Mouse (Mus musculus) spleen, postnatal 10 days (tissue): ENCODE measurements around the gene Rad51b.

Experiments used
- DNase-seq, 2 experiments: peaks; one replicate each; pipeline ENCODE4 v3.0.0; 2021 to 2022; ENCODE audit warnings: low spot score in 2 of 2

Rad51b gene

DNA sequence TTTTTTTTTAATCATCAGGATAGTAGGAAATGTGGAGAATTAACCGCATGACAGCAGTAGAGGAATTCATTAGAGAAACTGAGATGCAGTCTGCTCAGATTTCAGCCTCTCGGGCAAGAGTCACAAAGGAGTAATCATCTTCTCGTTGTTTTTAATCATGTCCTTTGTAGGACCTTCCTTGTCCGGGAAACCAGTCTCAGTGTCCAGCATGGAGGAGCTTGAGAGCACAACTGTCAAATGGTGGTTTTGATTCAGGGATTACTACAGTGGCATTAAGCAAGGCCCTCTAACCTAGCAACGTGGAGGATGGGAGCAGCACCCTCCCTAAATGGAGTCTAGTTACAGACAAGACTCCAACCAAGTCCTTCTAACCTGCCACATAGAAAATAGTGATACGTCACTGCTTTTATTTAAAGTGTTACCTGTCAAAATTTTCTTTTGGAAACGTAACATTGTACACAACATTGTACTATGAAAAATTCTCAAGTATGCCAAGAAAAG is 278.0 kb downstream of the Rad51b start:
- no peak for DNase-seq

GRCm38 (mm10) chr12:79577525-79577924 is 280.4 kb downstream of the Rad51b start:
- no peak for DNase-seq

DNA sequence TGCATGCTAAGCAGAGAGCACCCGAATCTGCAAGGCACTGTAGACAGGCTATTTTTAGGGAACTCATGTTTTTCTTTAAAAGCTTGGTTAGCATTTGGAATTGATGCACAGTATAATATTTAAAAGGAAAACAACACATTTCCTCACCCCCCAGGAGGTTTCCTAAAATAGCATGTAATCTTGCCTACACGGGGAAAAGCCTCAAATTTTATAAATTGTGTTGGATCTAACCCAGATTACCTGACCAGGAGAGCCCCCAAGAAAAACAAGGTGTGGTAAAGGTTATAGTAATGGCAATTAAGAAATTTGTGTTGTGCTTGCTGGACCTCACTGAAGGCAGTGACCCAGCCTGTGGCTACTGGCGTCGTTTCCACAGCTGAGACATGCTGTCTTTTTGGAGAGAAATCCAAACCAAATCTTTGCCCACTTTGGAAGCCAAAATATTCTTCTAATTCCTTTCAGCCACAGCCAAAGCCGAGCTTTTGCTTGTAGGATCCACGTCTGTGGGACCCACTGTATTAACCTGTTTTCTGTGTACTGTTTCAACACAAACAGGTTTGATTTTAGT is 282.0 kb downstream of the Rad51b start:
- DNase-seq: no peak

GRCm38 (mm10) chr12:79579837-79580236 is 282.8 kb downstream of the Rad51b start:
- no peak for DNase-seq

DNA sequence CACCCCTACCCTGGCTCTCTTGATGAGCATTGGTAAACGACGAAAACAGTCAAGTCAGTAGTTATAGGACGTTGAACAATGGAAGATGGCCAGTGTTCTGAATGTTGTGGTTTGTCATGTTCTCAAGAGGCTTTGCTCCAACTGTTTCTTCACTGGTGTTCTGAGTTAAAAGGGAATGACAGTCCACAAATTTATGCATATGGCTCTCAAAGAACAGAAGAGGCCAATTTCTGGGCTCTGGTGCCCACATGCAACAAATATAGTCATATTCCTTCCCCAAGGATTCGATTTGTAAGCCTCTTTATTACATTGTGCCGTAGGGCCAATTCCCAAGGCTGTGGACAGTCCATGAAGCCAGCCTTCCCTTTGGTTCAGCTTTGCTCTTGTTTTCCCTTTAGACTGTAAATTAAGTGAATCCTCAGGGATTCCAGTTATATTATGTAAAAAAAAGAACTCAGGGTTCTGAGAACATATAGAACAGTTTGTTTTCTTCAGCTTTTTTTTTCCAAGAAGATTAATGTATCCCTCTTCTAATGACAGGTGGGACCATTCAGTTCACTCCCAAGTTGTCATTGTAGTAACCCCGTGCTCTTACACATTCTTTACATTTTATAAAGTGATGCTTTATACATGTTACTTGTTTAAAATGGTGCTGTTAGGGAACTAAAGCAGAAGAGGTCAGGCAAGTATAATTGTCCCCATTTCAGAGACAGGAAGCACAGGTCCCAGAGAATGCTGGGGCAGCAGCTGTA is 287.6 kb downstream of the Rad51b start:
- DNase-seq: no peak

- DNase-seq: no peak
Observed at GRCm38 (mm10) chr12:79585336-79585735, 288.3 kb downstream of the Rad51b start.

DNA sequence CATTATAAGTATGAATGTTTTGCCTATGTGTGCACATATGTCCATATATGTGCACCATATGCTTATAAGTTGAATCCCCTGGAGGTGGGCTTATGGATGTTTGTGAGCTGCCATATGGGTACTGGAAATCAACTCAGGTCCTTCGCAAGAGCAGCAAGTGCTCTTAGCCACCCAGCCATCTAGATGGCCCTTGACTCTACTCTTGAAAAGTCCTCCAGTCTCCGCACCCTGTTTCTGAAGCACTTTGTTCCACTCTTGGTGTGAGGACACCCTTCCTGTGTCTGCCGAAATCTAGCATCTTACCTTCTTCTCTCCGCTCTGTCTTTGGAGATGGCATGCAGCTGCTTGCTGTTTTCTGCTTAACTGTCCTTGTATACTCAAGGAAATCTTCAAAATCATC is 291.7 kb downstream of the Rad51b start:
- no peak for DNase-seq

GRCm38 (mm10) chr12:79592206-79592605 is 295.1 kb downstream of the Rad51b start:
- no peak for DNase-seq

DNA sequence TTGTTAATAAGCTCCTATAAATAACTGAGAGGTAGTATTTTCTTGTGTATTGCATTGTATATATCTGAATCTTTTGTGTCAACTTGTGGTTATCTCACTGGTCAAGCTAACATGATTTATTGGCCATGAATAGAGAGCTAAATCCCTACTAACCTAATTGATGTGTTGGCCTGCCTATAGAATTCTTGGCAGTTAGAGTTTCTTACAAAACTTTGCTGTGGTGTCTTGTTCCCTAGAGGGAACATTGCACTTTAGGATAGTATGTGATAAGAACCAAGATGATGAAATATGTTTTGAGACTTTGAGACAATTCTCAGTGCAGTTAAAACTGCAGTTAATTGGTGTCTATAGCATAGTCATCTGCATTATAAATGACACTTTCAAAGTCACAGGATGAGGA is 299.8 kb downstream of the Rad51b start:
- no peak for DNase-seq

GRCm38 (mm10) chr12:79597351-79597750 is 300.3 kb downstream of the Rad51b start:
- DNase-seq: no peak

DNA sequence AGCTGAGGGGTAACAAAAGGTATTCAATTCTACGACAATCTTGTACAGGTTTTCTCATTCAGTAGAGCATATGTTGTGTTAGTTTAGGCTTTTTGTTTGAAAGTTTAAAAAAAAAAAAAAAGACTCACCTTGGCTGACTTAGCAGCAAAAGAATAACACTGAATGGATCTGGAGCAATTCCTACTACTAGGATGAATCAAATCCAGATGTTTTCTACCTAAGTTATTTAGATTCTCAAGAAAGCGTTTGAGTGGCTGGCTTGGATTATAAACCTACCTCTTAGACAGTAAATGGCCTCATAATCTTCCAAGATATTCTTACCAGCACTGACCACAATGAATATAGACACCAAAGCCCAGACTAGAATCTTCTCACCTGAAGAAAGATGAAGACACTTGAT is 300.7 kb downstream of the Rad51b start:
- no peak for DNase-seq

- no peak for DNase-seq
Observed at GRCm38 (mm10) chr12:79598496-79598895, 301.4 kb downstream of the Rad51b start.

GRCm38 (mm10) chr12:79598901-79599300 is 301.8 kb downstream of the Rad51b start:
- DNase-seq: no peak

DNA sequence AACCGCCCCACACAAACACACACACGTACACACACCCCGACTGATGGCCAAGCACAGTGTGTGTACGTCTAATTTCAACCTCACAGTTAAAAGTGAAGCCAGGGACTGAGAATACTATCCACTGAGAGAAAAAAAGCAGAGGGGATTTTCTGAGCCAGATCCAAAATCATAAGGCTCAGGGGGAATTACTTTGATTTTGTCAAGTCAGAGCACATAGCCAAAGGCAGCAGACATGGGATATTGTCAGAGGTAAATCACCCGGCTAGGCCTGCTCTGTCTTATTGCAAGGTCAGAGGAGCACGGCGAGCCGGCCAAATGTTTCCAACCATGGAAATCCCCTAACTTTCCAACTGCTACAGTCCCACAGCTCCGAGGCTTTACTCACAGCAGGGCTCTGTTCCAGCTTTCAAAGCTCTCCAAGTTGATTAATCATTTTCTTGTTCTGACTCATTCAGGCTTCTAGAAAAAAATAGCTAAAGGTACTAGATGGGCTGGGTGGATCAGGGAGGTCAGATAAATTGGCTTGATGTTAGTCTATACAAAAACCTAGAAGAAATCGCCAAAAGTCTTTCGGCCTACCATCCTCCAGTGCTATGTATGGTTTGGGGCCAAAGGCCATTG is 303.2 kb downstream of the Rad51b start:
- DNase-seq: no peak

DNA sequence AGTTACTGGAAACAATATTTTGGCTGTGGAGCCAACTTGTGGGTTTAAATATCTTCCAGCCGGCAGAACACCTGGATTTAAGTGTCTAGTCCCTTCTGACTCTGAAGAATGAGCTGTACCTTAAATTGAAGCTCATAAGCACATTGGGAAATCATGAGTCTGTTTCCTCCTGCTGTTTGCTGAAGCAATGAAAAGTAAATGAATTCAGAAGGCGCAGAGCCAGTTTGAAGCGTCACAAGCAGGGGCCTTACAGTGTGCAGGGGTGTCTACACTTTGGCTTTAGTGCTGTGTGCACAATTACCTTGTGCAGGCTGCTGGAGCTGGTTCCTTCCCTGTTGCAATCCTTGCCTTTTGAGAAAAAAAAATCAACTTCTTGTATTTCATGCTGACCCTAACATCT is 305.6 kb downstream of the Rad51b start:
- DNase-seq: no peak

DNA sequence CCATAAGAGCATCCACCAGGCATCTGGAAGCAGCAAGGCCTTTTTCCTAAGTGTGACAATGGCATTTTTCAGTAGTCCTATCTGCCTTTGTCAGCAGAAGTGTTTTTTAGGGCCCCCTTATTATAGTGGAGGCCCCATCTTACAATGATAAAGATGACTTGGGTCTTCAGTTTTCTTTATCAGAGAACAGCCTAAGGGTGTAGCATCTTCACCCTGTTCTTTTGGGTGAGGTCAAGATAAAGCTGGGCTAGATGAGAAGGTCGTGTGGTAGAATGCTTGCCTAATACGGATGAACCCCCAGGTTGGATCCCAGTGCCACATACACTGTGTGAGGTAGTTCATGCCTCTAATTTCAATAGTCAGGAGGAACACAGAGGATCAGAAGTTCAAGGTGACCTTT is 307.8 kb downstream of the Rad51b start:
- no peak for DNase-seq

- no peak for DNase-seq
Observed at GRCm38 (mm10) chr12:79606197-79606631, 309.1 kb downstream of the Rad51b start.

- no peak for DNase-seq
Observed at GRCm38 (mm10) chr12:79609399-79610010, 312.4 kb downstream of the Rad51b start.

DNA sequence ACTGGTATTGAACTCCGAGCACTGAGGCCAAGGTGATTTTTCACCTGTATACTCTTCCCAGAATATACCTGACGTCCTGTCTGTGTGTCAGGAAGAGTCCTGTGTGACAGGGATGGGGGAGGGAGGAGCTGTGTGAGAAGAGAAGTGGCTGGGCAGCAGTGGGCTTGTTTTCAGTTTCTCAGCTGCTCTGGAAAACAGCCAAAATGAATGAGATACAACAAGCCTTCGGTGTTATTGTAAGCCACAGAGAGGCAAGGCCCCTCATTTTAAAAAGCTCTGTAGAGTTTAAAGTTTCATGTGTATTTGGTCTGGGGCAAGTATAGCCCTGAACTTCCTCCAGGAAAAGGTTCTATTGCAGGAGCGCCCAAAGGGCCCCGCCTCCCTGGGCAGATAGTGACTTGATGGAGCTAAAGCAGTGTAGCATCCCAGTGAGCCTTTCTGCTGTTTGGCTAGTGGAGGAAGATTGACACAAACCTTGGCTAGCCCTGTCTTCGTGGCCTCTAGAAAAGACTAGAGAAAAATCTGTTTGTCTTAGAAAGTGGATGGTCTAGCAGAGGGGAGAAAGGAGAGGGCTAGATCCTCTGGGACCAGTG is 313.5 kb downstream of the Rad51b start:
- DNase-seq: peak; percentile 37 to 56

DNA sequence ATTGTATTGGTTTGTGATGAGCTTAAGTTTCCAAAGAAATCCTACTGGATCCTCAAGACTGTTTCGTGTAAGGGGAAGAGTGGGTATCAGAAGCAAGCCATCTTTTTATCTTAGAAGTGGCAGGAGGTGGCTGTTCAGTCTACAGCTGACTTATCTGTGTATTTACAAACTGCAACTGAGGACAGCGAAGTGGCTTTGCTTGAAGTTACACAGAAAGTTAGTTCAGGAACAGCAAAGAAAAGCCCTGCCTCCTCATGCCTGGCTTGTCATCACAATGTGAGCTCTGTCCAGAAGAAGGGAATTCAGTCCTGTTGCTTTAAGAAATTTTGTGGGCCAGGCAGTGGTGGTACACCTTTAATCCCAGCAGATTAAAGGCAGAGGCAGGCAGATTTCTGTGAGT is 314.6 kb downstream of the Rad51b start:
- DNase-seq: peak; percentile 44 to 58

- peak; percentile 80 to 91 for DNase-seq
Observed at GRCm38 (mm10) chr12:79612334-79613060, 315.4 kb downstream of the Rad51b start.
